Mouse (Mus musculus): ENCODE results near the gene Galnt3. TPM values are rescaled to one million over a fixed set of nuclear protein-coding genes. Genes with fewer than 3 reads are reported as not detected.

Galnt3 gene
- polyA plus RNA-seq, 1 experiment from 2014 or later: 1.6 TPM

DNA sequence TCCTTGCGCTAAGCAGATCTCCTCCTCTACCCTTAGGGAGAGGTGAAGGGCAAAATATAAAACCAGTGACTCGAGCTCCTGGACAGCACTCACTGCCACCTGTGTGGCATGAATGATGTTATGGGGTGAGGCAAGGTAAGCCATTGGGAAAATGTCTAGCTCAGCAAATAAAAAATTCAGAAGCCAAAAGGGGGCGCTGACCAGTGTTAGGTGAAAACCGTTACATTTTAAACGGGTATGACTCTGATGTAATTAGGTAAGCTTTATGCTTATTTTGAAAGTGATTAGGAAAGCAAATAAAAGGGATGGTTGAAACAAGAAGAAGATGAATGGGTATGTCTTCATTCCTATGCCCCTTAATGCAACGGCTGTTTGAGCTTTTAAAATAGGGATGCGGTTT lies 24.6 kb downstream of the Galnt3 start:
- H3K4me1 ChIP-seq: peaks cover 4% of the 10 kb centered on the region; the same call in 1 of the 2 replicates
- no peak overlapping the region for H3K4me3 ChIP-seq
- H3K36me3 ChIP-seq: no peaks in the 10 kb centered on the region
- WGBS: 85% methylated on average over 7 of the region's 7 CpGs
- DNase-seq (ENCODE audit: low spot score): no peak
- no peaks in the 10 kb centered on the region for H3K9me3 ChIP-seq (replicated peaks)
- no peak overlapping the region for H3K27ac ChIP-seq
- H3K27me3 ChIP-seq (ENCODE audit: low read depth, poor library complexity, severe bottlenecking): no peaks in the 10 kb centered on the region

DNA sequence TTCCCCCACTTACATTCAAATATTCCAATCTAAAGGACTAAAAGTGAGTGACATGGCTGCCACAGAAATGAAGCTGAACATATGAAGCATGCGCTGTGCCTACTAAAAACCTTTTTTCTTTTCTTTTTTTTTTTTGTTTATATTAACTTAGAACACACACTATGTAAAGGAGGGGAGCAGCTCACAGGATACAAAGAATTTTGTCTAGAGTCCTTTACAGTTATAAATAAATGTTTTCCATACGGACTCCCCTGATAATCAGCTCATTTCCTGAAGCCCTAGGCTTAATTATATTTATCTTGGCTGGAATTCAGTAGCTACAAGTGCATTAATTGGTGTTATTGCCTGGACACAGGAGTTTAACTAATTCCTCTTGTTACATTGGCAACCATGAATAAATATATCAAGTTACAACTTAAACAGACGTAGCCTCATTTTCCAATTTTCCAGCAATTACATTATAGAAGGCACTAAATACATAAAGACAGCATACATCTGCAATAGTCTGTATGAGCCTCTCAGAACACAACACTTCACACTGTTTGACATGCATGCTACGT lies 30.1 kb downstream of the Galnt3 start:
- H3K4me1 ChIP-seq: peaks cover 4% of the 10 kb centered on the region; the same call in 1 of the 2 replicates
- H3K27me3 ChIP-seq (ENCODE audit: low read depth, poor library complexity, severe bottlenecking): no peaks in the 10 kb centered on the region
- no peak for DNase-seq (ENCODE audit: low spot score)
- WGBS: 69% methylated on average over 4 of the region's 4 CpGs
- no peaks in the 10 kb centered on the region for H3K36me3 ChIP-seq
- no peak overlapping the region for H3K4me3 ChIP-seq
- H3K9me3 ChIP-seq (replicated peaks): no peaks in the 10 kb centered on the region
- H3K27ac ChIP-seq: no peak overlapping the region

- no peaks in the 10 kb centered on the region for H3K9me3 ChIP-seq (replicated peaks)
- DNase-seq (ENCODE audit: low spot score): no peak
- no peak overlapping the region for H3K4me3 ChIP-seq
- H3K27ac ChIP-seq: no peak overlapping the region
- H3K27me3 ChIP-seq (ENCODE audit: low read depth, poor library complexity, severe bottlenecking): no peaks in the 10 kb centered on the region
- no peaks in the 10 kb centered on the region for H3K36me3 ChIP-seq
- 59% methylated on average over 5 of the region's 5 CpGs for WGBS
- H3K4me1 ChIP-seq: no peaks in the 10 kb centered on the region
Observed at GRCm38 (mm10) chr2:66091296-66091695, 33.5 kb downstream of the Galnt3 start.

- DNase-seq (ENCODE audit: low spot score): peak; percentile 7
- Histone ChIP-seq H3K4me3 (no peak overlapping the region), H3K9me3 (replicated peaks) (no peaks in the 10 kb centered on the region), H3K36me3 (no peaks in the 10 kb centered on the region), H3K27me3 (ENCODE audit: low read depth, poor library complexity, severe bottlenecking) (no peaks in the 10 kb centered on the region), H3K27ac (no peak overlapping the region), H3K4me1 (no peaks in the 10 kb centered on the region)
- WGBS: 87% methylated on average over 4 of the region's 4 CpGs
Observed at GRCm38 (mm10) chr2:66081876-66082275, 42.9 kb downstream of the Galnt3 start.

DNA sequence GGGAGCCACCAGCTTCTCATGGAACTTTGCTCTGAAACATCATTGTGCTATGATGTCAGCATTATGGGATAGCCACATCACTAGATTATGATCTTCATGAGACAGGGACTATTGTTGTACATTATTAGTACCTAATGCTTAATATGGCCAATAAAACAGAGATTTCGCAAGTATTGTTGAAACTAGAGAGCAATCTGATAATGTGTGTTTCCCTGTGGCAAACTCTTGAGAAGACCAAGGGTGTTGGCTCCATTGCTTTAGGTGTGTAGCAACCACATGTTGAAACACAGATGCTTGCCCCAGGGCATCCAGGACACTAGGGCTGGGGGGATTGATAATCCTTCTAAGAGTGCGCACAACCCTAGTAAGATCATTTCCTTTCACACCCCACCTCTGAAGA lies 44.1 kb downstream of the Galnt3 start:
- no peak for DNase-seq (ENCODE audit: low spot score)
- no peak overlapping the region for H3K27ac ChIP-seq
- H3K4me1 ChIP-seq: no peaks in the 10 kb centered on the region
- 94% methylated on average over 2 of the region's 2 CpGs for WGBS
- H3K9me3 ChIP-seq (replicated peaks): no peaks in the 10 kb centered on the region
- no peaks in the 10 kb centered on the region for H3K36me3 ChIP-seq
- H3K4me3 ChIP-seq: no peak overlapping the region
- H3K27me3 ChIP-seq (ENCODE audit: low read depth, poor library complexity, severe bottlenecking): no peaks in the 10 kb centered on the region

DNA sequence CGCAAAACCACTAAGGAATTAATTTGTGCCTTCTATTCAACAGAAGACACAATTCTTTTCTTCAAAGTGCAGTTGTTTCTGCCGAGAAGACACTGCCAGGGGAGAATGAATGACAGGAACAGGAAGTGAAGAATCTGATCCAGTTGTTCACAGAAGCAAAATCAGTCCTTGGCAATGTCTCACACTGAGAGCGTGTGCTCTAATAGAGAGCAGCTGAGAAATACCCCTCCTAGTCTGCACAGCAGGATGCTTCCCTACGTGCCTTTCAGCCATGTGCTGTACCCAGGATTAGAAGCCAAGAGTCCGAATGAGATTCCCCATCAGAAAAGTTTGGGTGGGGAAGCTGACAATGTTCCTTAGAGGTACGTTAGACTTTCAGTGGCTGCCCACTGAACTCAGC lies 55.3 kb downstream of the Galnt3 start:
- no peaks in the 10 kb centered on the region for H3K36me3 ChIP-seq
- 51% methylated on average over 6 of the region's 6 CpGs for WGBS
- no peak overlapping the region for H3K27ac ChIP-seq
- no peaks in the 10 kb centered on the region for H3K27me3 ChIP-seq (ENCODE audit: low read depth, poor library complexity, severe bottlenecking)
- H3K4me3 ChIP-seq: no peak overlapping the region
- peaks cover 6% of the 10 kb centered on the region for H3K4me1 ChIP-seq
- no peak for DNase-seq (ENCODE audit: low spot score)
- no peaks in the 10 kb centered on the region for H3K9me3 ChIP-seq (replicated peaks)

- no peak for DNase-seq (ENCODE audit: low spot score)
- no peaks in the 10 kb centered on the region for H3K36me3 ChIP-seq
- 93% methylated on average over 10 of the region's 10 CpGs for WGBS
- H3K4me1 ChIP-seq: no peaks in the 10 kb centered on the region
- no peaks in the 10 kb centered on the region for H3K9me3 ChIP-seq (replicated peaks)
- no peak overlapping the region for H3K4me3 ChIP-seq
- no peak overlapping the region for H3K27ac ChIP-seq
- no peaks in the 10 kb centered on the region for H3K27me3 ChIP-seq (ENCODE audit: low read depth, poor library complexity, severe bottlenecking)
Observed at GRCm38 (mm10) chr2:66063291-66063690, 61.5 kb downstream of the Galnt3 start.

DNA sequence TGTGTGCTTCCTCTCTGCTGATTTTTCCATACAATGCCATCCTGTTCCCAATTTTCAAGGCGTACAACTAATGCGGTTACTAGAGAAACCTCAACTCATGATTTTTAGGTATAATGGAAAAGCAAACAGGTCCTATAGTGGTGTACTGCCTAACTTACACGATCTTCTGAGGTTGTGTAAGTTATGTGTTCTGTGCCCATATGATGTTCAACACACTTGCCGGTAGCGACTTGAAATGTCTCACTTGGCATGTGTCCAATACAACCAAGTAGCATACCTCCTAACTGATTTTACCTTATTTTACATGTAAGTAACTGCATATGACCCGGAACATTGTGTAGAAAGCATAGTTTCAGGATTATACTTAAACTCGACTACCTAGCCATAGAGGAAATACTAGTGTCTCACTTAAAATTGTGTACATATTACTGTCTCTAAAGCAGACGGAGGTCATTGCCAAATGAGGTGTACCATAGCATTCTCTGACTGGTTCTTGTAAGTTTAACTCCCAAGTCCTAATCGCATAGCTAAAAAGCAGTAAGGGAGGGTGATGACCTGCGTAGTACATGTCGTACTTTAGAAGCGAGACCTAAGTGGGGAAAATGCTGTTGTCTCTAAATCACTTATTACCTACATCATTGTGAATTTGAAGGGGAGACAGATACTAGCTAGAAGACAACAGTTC lies 80.2 kb downstream of the Galnt3 start:
- Histone ChIP-seq H3K27me3 (ENCODE audit: low read depth, poor library complexity, severe bottlenecking) (no peaks in the 10 kb centered on the region), H3K9me3 (replicated peaks) (no peaks in the 10 kb centered on the region), H3K27ac (no peak overlapping the region), H3K36me3 (no peaks in the 10 kb centered on the region), H3K4me1 (peaks cover 4% of the 10 kb centered on the region; the same call in 1 of the 2 replicates), H3K4me3 (no peak overlapping the region)
- DNase-seq (ENCODE audit: low spot score): no peak
- 95% methylated on average over 12 of the region's 12 CpGs for WGBS

- H3K4me1 ChIP-seq: peaks cover 4% of the 10 kb centered on the region; the same call in 1 of the 2 replicates
- H3K27ac ChIP-seq: no peak overlapping the region
- no peaks in the 10 kb centered on the region for H3K36me3 ChIP-seq
- no peak for DNase-seq (ENCODE audit: low spot score)
- H3K27me3 ChIP-seq (ENCODE audit: low read depth, poor library complexity, severe bottlenecking): no peaks in the 10 kb centered on the region
- no peaks in the 10 kb centered on the region for H3K9me3 ChIP-seq (replicated peaks)
- 71% methylated on average over 17 of the region's 17 CpGs for WGBS
- no peak overlapping the region for H3K4me3 ChIP-seq
Observed at GRCm38 (mm10) chr2:66043441-66044404, 81.1 kb downstream of the Galnt3 start.

- Histone ChIP-seq H3K4me3 (no peak overlapping the region), H3K27ac (peak overlapping the region; percentile 61; the same call in 1 of the 2 replicates), H3K36me3 (no peaks in the 10 kb centered on the region), H3K4me1 (peaks cover 4% of the 10 kb centered on the region; the same call in 1 of the 2 replicates), H3K9me3 (replicated peaks) (no peaks in the 10 kb centered on the region), H3K27me3 (ENCODE audit: low read depth, poor library complexity, severe bottlenecking) (no peaks in the 10 kb centered on the region)
- 80% methylated on average over 9 of the region's 9 CpGs for WGBS
- peak; percentile 65 for DNase-seq (ENCODE audit: low spot score)
Observed at GRCm38 (mm10) chr2:66041917-66042419, 82.8 kb downstream of the Galnt3 start.

- H3K4me1 ChIP-seq: peaks cover 4% of the 10 kb centered on the region; the same call in 1 of the 2 replicates
- no peaks in the 10 kb centered on the region for H3K36me3 ChIP-seq
- H3K27me3 ChIP-seq (ENCODE audit: low read depth, poor library complexity, severe bottlenecking): no peaks in the 10 kb centered on the region
- no peaks in the 10 kb centered on the region for H3K9me3 ChIP-seq (replicated peaks)
- peak overlapping the region; percentile 61; the same call in 1 of the 2 replicates for H3K27ac ChIP-seq
- WGBS: 94% methylated on average over 21 of the region's 21 CpGs
- DNase-seq (ENCODE audit: low spot score): no peak
- no peak overlapping the region for H3K4me3 ChIP-seq
Observed at GRCm38 (mm10) chr2:66041203-66041916, 83.4 kb downstream of the Galnt3 start.

DNA sequence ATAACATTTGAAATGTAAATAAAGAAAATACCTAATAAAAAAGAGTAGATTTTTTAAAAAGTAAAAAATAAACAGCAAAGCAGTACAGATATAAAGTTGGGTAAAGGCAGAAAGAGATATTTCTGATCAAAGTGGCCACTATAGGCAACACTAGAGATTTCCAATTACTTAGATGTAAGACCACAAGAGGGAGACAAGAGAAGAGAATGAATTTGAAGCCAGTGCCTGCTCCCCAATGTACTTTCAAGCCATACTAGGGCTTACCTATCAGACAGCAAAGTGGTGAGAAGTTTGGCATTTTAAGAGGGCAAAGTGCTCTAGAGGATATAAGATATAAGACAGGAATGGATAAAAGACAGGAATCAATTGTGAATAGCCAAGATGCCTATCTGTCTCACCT lies 84.2 kb downstream of the Galnt3 start:
- H3K4me3 ChIP-seq: no peak overlapping the region
- no peaks in the 10 kb centered on the region for H3K27me3 ChIP-seq (ENCODE audit: low read depth, poor library complexity, severe bottlenecking)
- H3K4me1 ChIP-seq: peaks cover 4% of the 10 kb centered on the region; the same call in 1 of the 2 replicates
- H3K9me3 ChIP-seq (replicated peaks): no peaks in the 10 kb centered on the region
- no peak overlapping the region for H3K27ac ChIP-seq
- no peak for DNase-seq (ENCODE audit: low spot score)
- H3K36me3 ChIP-seq: no peaks in the 10 kb centered on the region

All from limb, embryonic 10.5 days (tissue).